Mouse (Mus musculus): ENCODE results near the gene Lrrc28. TPM values are rescaled to one million over a fixed set of nuclear protein-coding genes. Genes with fewer than 3 reads are reported as not detected.

Gene Lrrc28
- polyA plus RNA-seq, 2 experiments: 22.1 to 26.3 TPM

- WGBS: 82% methylated on average over 7 of the region's 7 CpGs
- Histone ChIP-seq H3K4me2 (replicated peaks; ENCODE audit: low read depth, low read length, severe bottlenecking) (no peak overlapping the region), H3K9me3 (ENCODE audit: control insufficient read depth, low read length) (no peaks in the 10 kb centered on the region), H3K36me3 (ENCODE audit: control insufficient read depth, insufficient read depth, low read length) (0 out of 2 replicates have a peak, but pooled peaks cover 3% of the 10 kb centered on the region), H3K27ac (replicated peaks; ENCODE audit: low read depth, low read length) (no peak overlapping the region), H3K4me1 (ENCODE audit: control insufficient read depth, insufficient read depth, low read length) (peaks cover 6% of the 10 kb centered on the region; the same call in 1 of the 2 replicates), H3K27me3 (ENCODE audit: control insufficient read depth, insufficient read depth, low read length) (no peaks in the 10 kb centered on the region), H3K9ac (ENCODE audit: low read depth, low read length, severe bottlenecking) (no peak overlapping the region), H3K4me3 (replicated peaks; ENCODE audit: low read length) (no peak overlapping the region)
- no peak for ATAC-seq (ENCODE audit: low FRiP score, low read depth)
- TF ChIP-seq POLR2A (IDR thresholded peaks at IDR 0.05; ENCODE audit: borderline replicate concordance, extremely low read depth, insufficient read depth, insufficient read length): no peak
- no peak for DNase-seq (ENCODE audit: low spot score)
Measured at GRCm38 (mm10) chr7:67614464-67614861, 30.6 kb downstream of the Lrrc28 start.

- Histone ChIP-seq H3K4me3 (replicated peaks; ENCODE audit: low read length) (no peak overlapping the region), H3K9me3 (ENCODE audit: control insufficient read depth, low read length) (no peaks in the 10 kb centered on the region), H3K27ac (replicated peaks; ENCODE audit: low read depth, low read length) (no peak overlapping the region), H3K4me1 (ENCODE audit: control insufficient read depth, insufficient read depth, low read length) (peaks cover 6% of the 10 kb centered on the region; the same call in 1 of the 2 replicates), H3K9ac (ENCODE audit: low read depth, low read length, severe bottlenecking) (no peak overlapping the region), H3K4me2 (replicated peaks; ENCODE audit: low read depth, low read length, severe bottlenecking) (no peak overlapping the region), H3K36me3 (ENCODE audit: control insufficient read depth, insufficient read depth, low read length) (0 out of 2 replicates have a peak, but pooled peaks cover 3% of the 10 kb centered on the region), H3K27me3 (ENCODE audit: control insufficient read depth, insufficient read depth, low read length) (no peaks in the 10 kb centered on the region)
- no peak for DNase-seq (ENCODE audit: low spot score)
- WGBS: 55% methylated on average over 10 of the region's 10 CpGs
- ATAC-seq (ENCODE audit: low FRiP score, low read depth): no peak
- TF ChIP-seq POLR2A (IDR thresholded peaks at IDR 0.05; ENCODE audit: borderline replicate concordance, extremely low read depth, insufficient read depth, insufficient read length): no peak
Measured at GRCm38 (mm10) chr7:67613795-67614463, 31.1 kb downstream of the Lrrc28 start.

- no peak overlapping the region for H3K4me2 ChIP-seq (replicated peaks; ENCODE audit: low read depth, low read length, severe bottlenecking)
- DNase-seq (ENCODE audit: low spot score) (no peak), ATAC-seq (ENCODE audit: low FRiP score, low read depth) (peak; percentile 80)
- H3K4me3 ChIP-seq (replicated peaks; ENCODE audit: low read length): no peak overlapping the region
- H3K27ac ChIP-seq (replicated peaks; ENCODE audit: low read depth, low read length): no peak overlapping the region; the same call in 1 of the 2 replicates
- peaks cover 16% of the 10 kb centered on the region for H3K4me1 ChIP-seq (ENCODE audit: control insufficient read depth, insufficient read depth, low read length)
- no peak for TF ChIP-seq POLR2A (IDR thresholded peaks at IDR 0.05; ENCODE audit: borderline replicate concordance, extremely low read depth, insufficient read depth, insufficient read length)
- H3K9me3 ChIP-seq (ENCODE audit: control insufficient read depth, low read length): no peaks in the 10 kb centered on the region
- H3K36me3 ChIP-seq (ENCODE audit: control insufficient read depth, insufficient read depth, low read length): no peaks in the 10 kb centered on the region
- H3K9ac ChIP-seq (ENCODE audit: low read depth, low read length, severe bottlenecking): no peak overlapping the region
- 33% methylated on average over 4 of the region's 4 CpGs for WGBS
- H3K27me3 ChIP-seq (ENCODE audit: control insufficient read depth, insufficient read depth, low read length): no peaks in the 10 kb centered on the region
Measured at GRCm38 (mm10) chr7:67608348-67609024, 36.6 kb downstream of the Lrrc28 start.

GRCm38 (mm10) chr7:67607669-67608347, 37.3 kb downstream of the Lrrc28 start:
- no peak for DNase-seq (ENCODE audit: low spot score)
- Histone ChIP-seq H3K9me3 (ENCODE audit: control insufficient read depth, low read length) (no peaks in the 10 kb centered on the region), H3K9ac (ENCODE audit: low read depth, low read length, severe bottlenecking) (no peak overlapping the region), H3K4me1 (ENCODE audit: control insufficient read depth, insufficient read depth, low read length) (peaks cover 16% of the 10 kb centered on the region), H3K36me3 (ENCODE audit: control insufficient read depth, insufficient read depth, low read length) (no peaks in the 10 kb centered on the region), H3K4me2 (replicated peaks; ENCODE audit: low read depth, low read length, severe bottlenecking) (no peak overlapping the region), H3K27ac (replicated peaks; ENCODE audit: low read depth, low read length) (no peak overlapping the region), H3K4me3 (replicated peaks; ENCODE audit: low read length) (no peak overlapping the region), H3K27me3 (ENCODE audit: control insufficient read depth, insufficient read depth, low read length) (no peaks in the 10 kb centered on the region)
- TF ChIP-seq POLR2A (IDR thresholded peaks at IDR 0.05; ENCODE audit: borderline replicate concordance, extremely low read depth, insufficient read depth, insufficient read length): no peak
- ATAC-seq (ENCODE audit: low FRiP score, low read depth): peak; percentile 57; the same call in 1 of the 2 replicates
- WGBS: 65% methylated on average over 5 of the region's 5 CpGs

GRCm38 (mm10) chr7:67606250-67606649, 38.8 kb downstream of the Lrrc28 start:
- DNase-seq (ENCODE audit: low spot score) (no peak), ATAC-seq (ENCODE audit: low FRiP score, low read depth) (no peak)
- Histone ChIP-seq H3K36me3 (ENCODE audit: control insufficient read depth, insufficient read depth, low read length) (no peaks in the 10 kb centered on the region), H3K9me3 (ENCODE audit: control insufficient read depth, low read length) (no peaks in the 10 kb centered on the region), H3K9ac (ENCODE audit: low read depth, low read length, severe bottlenecking) (no peak overlapping the region), H3K27ac (replicated peaks; ENCODE audit: low read depth, low read length) (no peak overlapping the region), H3K4me2 (replicated peaks; ENCODE audit: low read depth, low read length, severe bottlenecking) (no peak overlapping the region), H3K4me1 (ENCODE audit: control insufficient read depth, insufficient read depth, low read length) (peaks cover 16% of the 10 kb centered on the region), H3K4me3 (replicated peaks; ENCODE audit: low read length) (no peak overlapping the region), H3K27me3 (ENCODE audit: control insufficient read depth, insufficient read depth, low read length) (no peaks in the 10 kb centered on the region)
- 81% methylated on average over 1 of the region's 1 CpGs for WGBS
- TF ChIP-seq POLR2A (IDR thresholded peaks at IDR 0.05; ENCODE audit: borderline replicate concordance, extremely low read depth, insufficient read depth, insufficient read length): no peak

All from limb, embryonic 14.5 days (tissue).